Mouse (Mus musculus): ENCODE measurements around the gene 1700016H13Rik. TPM values are rescaled to one million over a fixed set of nuclear protein-coding genes. Genes with fewer than 3 reads are reported as not detected.

1700016H13Rik gene
- total RNA-seq, 2 experiments from 2014 or later = 0.29 TPM; not detected in 1

DNA sequence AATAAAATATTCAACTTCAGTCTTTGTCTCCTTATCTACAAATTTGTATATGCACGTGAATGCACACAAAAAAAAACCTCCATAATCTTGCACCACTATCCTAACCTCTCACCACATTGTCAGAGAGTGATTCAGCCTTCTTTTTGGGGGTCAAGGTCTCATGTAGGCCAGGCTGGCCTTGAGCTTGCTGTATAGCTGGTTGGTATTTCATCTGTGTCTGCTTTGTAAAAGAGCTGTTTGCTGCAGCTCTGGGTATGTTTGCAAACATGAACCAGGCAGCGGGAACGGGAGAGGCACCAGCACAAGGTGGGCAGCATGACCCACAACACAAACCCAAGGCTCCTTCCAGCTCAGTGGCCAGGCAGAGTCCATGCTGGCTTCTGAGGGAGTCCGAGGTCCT lies 17.8 kb upstream of the 1700016H13Rik start:
- no peak for DNase-seq

DNA sequence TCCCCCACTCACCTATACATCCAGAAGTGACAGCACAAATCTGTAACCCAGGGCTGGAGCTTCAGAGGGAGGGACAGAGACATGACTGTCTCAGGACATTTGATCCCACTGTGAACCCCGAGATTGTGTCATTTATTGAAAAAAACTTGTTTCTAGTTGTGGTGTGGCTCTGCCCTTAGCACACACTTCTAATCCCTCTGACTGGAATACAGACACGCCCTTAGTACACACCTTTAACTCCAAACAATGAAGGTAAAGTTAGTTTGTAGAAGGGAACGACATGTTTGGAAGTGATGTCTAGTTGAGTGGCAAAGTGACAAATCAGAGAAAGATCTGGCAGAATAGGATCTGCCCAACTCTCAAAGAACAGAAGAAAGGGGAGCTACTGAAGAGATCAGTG lies 16.0 kb upstream of the 1700016H13Rik start:
- no peak for DNase-seq

DNA sequence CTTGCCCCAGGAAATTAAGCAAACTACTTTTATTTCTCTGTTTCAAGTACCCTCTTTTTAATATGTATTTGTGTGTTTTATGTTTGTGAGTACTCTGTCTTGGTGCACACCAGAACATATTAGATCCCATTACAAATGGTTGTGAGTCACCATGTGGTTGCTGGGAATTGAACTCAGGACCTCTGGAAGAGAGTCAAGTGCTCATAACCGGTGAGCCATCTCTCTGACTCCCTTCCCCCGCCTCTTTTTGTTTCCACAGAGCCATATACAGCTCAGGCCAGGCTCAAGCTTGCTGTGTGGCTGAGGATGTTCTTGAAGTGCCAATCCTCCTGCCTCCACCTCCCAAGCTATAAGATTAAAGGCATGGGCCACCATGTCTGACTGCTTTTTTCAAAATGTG lies 10.1 kb upstream of the 1700016H13Rik start:
- no peak for DNase-seq

DNA sequence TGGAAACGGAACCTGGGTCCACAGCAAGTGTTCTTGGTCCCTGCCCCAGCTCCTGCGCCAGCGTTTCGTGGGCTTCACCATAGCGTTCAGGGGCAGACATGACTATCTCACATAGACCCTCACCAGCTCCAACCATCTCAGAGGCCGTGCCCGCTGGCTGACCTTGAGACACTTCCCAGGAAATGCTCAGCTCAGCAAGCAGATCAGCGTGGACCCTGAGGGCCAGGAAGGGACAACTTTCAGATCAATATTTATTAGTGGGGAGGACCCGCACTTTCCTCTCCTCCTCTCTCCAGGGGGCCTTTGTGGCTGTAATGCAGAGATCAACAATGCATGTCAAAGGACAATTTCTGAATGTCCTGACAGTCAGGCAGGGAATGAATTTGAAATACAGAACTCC lies 9.1 kb upstream of the 1700016H13Rik start:
- DNase-seq = no peak

DNA sequence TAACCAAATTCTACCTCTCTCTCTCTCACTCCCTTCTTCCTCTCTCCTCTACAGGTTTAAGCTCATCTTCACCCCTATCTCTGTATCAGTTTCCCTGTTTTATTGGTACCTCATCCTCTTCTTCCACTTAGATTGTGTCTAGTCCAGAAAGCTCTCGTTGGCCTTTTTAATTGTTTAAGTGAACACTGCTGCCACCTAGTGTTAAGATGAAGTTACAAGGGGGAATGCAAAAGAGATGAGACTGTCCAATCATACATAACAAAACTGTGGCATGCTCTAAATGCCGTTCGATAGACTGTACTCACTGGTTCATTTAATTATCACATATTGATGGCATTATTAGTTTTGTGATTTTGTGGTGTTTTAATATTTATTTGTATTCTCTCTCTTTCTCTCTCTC lies 3.8 kb upstream of the 1700016H13Rik start:
- no peak for DNase-seq

DNA sequence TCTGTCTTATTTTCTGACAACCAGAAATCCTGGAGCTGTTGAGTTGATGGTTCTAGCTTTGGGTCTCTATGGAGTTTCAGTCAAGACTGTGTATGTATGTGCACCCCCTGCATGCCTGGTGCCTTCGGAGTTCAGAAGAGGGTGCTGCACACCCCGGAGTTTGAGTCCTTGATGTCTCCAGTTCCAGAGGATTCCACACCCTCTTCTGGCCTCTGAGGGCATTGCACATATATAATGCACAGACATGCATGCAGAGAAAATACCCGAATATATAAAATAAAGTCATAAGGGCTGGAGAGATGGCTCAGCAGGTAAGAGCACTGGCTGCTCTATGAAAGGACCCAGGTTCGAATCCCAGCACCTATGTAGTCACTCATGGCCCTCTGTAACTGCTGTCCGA lies 3.1 kb upstream of the 1700016H13Rik start:
- DNase-seq = no peak

DNA sequence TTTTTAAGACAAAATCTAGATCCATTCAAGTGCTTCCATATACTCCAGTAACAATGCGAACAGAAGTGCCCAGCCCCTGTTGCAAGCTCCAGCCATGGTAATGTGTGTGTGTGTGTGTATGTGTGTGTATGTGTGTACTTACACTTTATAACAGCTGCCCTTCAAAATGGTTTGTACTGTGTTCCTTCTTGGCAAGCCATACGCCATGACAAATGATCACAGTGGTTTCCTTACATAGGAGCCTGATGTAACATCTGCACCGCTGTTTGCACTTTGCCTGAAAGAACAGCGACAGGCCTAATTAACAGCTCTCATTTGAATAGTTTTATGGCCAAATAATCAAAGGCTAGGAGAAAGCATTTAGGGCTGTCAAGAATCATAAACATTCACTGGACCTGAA lies 1.0 kb downstream of the 1700016H13Rik start:
- DNase-seq = no peak

DNA sequence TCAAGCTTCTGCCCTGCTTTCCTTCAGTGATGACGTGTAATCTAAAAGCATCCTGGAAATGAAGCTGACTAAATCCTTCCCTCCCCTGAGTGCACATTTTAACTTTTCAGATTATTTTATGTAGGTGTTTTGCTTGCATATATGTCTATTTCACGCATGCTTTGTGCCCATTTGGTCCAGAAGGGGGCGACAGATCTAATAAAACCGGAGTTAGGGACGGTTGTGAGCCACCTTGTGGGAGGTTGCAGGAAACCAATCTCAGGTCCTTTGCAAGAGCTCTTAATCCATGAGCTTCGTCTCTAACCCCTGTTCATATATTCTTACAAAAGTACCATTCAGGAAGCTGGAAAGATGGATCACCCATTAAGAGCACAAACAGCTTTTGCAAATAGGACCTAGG lies 1.6 kb downstream of the 1700016H13Rik start:
- DNase-seq = no peak

DNA sequence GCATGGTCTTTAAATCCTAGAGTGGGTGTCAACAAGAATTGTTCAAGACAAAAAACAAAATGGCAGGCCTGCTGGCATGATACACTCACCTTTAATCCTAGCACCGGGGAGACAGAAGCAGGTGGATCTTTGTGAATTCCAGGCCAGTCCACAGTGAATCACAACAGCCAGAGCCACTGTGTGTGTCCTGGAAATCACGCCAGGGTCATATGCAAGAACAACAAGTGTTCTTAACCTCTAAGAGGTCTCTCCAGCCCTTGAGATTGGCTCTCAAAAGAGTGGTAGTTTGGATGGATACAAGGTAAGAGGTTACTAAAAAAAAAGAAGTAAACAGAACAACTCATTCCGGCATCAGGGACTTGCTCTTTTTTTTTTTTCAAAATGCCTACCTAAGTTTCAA lies 8.5 kb downstream of the 1700016H13Rik start:
- DNase-seq = no peak

DNA sequence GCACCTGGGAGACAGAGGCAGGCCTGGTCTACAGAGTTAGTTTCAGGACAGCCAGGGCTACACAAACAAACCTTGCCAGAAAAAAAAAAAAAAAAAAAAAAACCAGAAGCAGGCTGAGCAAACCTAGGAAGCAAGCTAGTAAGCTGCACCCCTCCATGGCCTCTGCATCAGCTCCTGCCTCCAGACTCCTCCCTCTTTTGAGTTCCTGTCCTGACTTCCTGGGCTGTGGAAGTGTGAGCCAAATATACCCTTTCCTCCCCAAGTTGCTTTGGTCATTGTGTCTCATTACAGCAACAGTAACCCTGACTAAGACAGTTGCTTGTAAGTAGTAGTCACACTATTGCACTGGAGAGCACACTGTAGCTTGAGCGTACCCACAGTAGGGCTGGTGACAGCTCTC lies 11.6 kb downstream of the 1700016H13Rik start:
- DNase-seq = no peak

DNA sequence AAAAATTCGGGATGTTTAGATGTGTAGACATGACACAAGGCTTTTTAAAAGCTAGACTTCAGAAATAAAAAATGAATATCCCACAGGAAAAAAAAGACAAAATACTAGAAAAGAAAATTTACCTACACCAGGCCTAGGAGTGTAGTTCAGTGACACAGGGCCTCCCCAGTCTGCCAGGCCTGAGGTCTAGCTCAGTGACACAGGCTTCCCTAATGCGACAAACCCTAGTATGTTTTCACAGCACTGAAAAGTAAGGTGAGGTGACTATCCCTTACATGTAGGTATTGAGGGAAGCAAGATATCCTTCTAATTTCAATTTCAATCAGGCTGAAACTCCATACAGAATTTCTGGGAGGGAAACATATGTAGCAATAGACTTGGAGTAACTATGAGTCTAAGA lies 18.6 kb downstream of the 1700016H13Rik start:
- no peak for DNase-seq

DNA sequence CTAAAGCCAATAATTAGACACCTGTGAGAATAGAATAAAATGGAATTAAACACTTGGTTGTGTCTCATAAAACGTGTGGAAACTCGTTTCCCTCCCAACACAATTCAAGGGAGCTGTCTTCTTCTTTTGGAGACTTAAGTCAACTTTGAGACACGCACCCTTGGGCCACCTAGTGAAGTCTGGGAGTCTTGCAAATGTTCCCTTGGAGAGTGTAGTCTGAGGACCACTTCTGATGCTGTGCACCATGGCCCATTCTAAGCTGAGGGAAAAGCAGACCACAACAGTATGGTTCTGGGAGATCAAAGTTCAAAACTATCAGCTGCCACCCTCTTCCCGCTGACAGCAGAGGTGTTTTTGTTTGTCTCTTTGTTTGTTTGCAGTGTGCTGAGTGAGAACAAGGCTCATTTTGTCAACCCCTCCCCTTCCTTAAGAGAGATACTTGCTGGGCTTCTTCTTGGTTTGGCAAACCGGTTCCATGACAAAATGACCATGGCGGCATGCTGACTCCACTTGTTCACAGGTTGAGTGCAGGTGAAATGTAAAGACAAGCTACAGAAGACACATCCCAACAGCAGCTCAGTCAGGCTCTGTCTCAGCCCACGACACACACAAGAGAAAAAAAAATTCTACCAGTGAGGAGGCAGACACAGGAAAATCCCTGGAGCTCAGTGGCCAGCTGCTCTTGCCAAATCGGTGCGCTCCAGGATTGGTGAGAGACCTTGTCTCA lies 25.8 kb downstream of the 1700016H13Rik start:
- no peak for DNase-seq

DNA sequence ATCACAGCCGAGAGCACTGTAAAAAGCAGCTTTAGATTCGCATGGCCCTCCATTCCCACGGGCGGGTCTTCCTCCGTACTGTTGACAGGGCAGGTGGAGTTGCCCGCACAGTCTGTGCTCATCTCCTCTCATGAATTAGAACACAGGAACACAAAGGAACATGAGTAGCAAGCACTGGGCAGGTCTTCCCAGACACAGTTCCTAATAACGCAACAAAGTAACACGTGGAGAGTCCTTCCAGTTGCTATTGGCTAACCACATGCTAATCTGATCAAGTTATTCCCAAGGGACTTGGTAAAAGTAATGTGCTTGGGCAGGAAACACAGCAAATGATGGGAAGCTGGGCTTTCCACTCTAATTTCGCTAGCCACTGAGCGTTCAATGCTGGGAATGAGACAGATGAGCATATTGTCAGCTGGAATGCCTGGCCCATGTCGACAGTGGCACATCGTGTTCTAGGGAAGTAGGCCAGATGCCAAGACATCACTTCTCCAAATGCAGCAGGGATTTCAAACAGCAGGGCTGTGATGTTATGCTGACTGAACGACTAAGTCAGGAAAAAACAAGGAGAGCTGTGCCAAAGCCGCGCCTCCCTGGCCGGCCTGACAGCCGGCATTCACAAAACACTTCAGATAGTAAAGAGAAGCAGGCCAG lies 26.6 kb downstream of the 1700016H13Rik start, which contains the start of gene Slc10a6:
Gene Slc10a6, minus strand, starts transcription at position 293 of the 654 bp plus-strand sequence.
- DNase-seq = peak; percentile 65

DNA sequence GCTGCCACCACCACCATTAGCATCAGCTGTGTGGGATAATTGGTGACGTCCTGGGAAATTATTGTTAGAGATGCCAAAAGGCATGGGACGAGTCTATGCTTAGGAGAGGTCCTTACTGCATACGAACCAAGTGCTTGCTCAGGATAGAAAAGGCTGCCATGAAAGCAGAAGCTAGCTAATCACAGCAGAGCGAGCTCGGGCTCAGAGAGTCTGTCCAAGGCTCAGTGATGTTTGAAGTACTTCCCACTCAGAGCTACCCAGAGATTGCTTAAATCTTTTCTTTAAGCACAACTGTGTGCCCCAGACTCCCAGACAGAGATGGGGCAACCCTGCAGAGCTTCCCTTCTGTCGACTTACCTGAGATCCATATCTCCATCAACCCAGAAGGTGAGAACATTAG lies 27.3 kb downstream of the 1700016H13Rik start:
- no peak for DNase-seq

DNA sequence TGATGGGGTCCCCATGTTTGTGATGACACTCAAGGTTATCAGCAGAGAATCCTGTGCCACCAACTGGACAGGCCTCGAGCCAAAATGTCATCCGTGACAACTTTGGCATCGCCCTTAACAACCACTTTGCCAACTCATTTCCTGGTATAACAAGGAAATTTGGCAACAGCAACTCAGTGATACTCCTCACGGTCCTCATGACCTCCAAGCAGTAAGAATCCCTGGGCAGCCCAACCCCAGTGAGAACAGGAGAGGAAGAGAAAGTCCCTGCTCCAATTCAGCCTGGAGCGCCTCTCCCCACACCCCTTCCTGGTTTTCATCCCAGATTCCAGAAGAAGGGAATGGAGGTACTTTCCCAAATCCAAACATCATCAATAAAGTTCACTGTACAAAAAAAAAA lies 31.0 kb downstream of the 1700016H13Rik start:
- no peak for DNase-seq

DNA sequence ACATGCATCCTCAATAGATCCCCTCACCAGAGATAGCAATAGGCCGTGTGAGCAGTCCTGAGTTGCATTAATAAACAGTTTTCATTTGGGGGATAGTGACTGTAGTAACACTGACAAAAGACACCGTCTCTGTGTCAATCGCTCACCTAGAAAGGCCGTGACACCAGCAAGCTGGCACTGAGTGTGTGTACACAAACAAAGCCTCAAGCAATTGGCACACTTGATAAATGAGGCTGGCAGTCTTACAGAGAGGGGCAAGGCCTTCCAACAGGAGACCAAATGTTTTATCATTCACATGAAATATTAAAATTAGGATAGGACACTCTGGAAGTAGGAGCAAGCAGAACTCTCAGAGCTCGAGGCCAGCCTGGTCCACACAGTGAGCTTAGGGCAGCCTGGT lies 33.5 kb downstream of the 1700016H13Rik start:
- DNase-seq = no peak

DNA sequence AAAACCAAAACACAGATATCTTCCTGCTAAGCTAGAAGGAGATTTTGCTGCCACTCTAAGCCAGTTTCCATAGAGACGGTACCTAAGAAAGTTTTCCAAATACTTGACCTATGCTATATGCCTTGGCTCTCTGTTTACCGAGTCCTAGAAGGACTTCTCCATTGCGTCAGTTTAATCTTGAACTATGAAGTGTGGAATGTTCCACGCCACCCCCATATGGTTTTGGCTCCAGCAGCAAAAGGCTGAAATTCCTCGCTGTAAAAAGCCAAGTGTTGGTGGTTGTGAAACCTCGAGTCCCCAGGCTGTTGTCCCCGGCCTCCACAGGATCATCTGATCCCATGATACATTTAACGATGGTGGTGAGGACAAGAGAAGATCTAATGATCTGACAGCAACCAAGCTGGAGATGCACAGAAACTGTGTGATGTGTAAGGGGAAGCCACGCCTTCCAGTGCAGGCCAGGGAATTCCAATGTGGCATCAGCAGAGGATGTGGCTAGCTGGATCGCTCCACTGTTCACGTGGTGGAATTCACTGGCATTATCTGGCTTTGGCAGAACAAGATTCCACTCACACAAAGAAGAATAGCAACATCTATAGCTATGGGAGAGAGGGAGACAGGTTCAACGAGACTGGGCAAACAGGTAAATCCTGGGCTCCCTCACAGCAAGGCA lies 35.4 kb downstream of the 1700016H13Rik start:
- DNase-seq = no peak

DNA sequence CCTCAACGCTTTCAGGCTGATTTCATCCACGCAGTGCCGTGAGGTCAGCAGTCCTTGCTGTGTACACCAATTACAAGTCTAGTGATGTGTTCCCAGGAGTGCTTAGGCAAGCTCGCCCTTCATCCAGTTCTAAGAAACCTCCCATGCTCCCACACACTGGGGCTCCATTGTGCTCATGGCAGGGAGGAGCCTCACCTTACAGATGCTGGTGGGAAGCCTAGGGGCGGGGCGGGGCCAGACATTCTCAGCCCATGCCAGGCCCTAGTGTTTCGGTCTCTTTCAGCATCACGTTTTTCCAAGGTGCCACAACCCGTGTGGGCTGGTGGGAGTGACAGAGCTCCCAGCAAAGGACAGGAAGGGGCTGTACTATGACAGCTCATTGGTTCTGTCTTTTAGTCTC lies 38.6 kb downstream of the 1700016H13Rik start:
- no peak for DNase-seq

DNA sequence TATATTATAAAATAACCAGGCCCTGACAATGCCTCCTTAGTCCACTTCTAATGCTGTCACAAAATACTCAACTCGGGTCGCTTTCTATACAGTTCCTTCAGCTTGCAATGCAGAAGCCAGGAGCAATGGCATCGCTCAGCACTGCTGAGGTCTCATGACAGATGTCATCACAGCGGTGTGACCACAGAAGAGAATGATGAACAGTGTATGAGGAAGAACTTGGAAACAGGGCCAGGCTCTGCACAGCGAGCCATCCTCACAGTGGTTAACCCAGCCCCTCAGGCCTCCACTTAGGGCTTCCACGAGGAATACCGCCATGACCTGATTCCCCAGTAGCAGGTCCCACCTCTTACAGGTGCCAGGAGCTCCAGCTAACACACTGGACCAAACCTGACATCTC lies 41.5 kb downstream of the 1700016H13Rik start:
- DNase-seq = no peak

DNA sequence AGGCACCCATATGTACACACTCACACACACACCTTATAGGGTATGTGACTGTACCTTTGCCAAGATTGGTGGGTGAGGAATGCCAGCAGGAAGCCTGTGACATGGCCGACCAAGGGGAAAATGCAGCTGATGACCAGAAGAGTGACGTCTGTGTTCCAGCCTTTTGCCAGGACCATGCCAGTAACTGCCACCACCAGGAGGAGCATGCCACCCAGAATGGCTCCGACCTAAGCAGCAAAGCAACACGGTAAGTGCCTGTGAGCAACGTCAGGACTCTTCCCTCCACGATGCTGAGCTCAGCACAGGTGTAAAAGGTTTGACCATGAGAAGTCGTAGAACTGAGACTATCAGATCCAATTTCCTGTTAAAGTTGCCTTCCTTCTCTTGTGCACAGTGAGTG lies 43.5 kb downstream of the 1700016H13Rik start:
- DNase-seq = no peak

DNA sequence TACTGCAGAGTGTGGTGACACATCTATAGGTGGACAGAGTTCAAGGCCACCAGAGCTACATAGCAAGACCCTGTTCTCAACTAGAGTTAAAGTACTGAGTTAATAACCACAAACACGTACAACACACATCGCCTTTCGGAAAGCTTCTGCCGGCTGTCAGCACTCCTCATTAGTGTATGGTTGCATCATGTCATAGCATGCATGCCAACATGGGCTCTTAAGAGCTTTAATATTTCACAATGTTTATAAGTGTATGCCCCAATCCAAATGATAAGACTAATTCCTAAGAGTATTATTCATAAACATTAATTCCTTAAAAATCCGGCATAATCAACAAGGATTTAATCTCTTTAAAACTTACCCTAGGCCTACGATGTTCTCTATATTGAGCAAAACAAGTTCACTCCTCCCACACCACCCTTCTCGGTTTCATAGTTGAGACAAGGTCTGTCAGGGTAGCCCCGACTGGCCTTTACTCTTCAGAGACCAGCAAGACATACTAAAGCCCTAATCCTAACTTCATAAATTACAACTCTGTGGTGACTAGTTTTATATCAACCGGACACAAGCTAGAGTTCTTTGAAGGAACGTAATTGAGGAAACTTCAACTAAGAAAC lies 44.8 kb downstream of the 1700016H13Rik start:
- DNase-seq = no peak

DNA sequence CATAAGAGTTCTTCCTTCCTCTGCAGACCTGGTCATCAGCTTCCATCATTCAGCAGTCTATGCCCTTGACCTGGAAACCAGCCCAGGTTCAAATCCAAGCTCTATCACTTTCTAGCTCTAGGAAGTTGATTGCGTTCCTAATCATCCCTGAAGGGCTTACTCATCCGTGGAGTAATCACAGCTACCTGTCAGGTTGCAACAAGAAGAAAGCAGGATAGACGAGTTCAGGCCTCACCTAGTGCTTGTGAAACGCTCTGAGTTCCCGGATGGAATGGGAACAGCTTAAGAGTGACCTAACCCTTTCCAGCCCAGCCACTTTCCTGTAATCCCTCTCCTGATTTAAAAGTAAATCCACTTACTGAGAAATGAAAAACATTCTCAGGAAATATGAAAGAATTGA lies 45.7 kb downstream of the 1700016H13Rik start:
- DNase-seq = no peak

DNA sequence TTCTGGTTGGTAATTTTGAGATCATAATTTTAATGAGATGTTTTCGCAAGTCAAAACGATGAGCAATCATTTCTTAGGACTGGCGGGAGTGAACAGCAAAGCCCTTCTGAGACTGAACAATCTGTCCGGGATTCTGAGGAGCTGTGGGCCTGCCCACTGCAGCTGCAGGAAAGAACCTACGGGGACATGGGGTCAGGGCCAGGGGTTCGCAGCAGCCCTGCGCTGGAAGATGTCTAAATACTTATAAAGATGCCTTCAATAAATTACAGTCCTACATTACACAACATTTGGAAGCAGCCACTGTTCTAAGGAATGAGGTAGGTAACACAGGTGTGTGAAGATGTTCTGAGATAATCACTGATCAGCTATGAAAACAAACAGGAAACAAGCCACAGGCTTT lies 50.1 kb downstream of the 1700016H13Rik start:
- DNase-seq = no peak
